Mouse (Mus musculus): ENCODE data around the gene Mapk10.

- TF ChIP-seq CTCF (IDR thresholded peaks at IDR 0.05; ENCODE audit: low read depth, low read length) (no peak), GATA2 (IDR thresholded peaks at IDR 0.05; ENCODE audit: borderline replicate concordance, low read depth, low read length) (no peak)
Measured at GRCm38 (mm10) chr5:102952918-102953317, 258.2 kb downstream of the Mapk10 start.

All from G1E (cell line).